Mouse (Mus musculus): ENCODE measurements around the gene Vwa1.
"Not testable (repeated sequence)": the region's sequence is repeated elsewhere in the genome, so short reads cannot be mapped to it uniquely, and the experiment has no call there.

The Vwa1 gene

DNA sequence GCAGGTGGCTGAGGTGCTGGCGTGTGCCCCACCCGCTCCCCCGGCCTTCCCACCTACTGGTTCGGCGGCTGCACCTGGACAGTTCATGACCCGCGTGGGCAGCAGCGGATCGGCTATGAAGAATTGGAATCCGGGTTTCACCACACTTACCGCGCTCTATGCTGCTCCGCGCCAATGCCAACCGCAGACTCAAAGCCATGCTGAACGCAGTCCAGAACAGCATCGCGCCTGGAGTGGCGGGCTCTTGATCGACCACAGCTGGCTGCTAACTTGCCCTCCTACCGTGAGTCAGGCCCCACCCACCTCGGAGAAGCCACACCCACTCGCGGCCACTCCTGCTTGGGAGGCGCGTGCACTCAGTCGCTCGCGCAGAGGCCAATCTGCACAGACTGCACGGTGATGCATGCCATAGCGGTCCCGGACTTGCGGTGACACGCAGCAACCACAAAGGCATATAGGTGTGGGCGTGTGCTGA, at the start of gene Vwa1:
Vwa1 (minus strand) TSS at position 419 of the 475 bp plus-strand sequence.
- peak; percentile 88 for DNase-seq

GRCm38 (mm10) chr4:155823443-155823842, 48.9 kb upstream of the Vwa1 start:
- DNase-seq: no peak

DNA sequence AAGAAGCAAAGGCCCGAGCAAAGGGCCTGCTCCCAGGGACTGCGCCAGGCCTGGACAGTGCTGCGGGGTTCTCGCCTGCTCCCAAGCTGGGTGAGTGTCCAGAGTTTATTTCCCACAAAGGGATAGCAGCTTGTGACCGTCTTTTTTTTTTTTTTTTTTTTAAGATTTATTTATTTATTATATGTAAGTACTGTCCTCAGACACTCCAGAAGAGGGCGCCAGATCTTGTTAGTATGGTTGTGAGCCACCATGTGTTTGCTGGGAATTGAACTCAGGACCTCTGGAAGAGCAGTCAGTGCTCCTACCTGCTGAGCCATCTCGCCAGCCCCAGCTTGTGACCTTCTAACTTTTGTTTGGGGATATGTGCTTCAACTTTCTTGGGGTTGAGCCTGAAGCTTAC, 46.5 kb upstream of the Vwa1 start:
- no peak for DNase-seq

GRCm38 (mm10) chr4:155817533-155817932, 43.0 kb upstream of the Vwa1 start:
- no peak for DNase-seq

GRCm38 (mm10) chr4:155812665-155813181, 38.2 kb upstream of the Vwa1 start:
- no peak for DNase-seq

DNA sequence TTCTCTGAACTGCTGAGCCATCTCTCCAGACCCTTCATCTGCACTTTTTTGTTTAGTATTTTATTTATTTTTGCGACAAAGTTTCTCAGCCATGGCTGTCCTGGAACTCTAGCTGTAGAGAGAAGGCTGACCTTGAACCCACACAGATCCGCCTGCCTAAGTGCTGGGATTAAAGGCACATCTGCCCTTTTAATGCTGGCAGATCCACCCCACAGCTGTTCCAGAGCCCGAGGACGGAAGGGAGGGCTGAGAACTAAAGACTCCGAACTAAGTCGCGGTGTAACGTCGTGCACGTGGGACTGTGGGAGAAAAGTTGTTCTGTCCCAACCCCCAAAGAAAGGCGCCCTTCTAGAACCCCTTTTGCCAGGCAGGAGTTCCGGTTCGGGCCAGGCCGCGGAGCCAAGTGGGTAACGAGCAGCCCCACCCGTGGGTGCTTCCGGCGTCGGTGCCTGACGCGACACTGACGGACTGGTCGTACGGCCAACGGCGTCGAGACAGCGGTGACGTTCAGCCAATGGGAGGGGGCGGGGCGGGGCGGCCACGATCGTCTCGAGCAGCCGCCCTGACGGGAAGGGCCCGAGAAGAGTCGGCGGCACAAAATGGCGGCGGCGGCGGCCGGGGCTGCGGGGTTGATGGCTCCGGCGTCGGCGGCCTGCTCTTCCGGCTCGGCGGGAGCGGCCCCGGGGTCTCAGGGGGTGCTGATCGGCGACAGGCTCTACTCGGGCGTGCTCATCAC, 37.6 kb upstream of the Vwa1 start, which contains the start of gene Ccnl2:
Ccnl2 (plus strand) TSS at position 561 of the 736 bp plus-strand sequence.
- peak; percentile 95 for DNase-seq

- DNase-seq: no peak
Observed at GRCm38 (mm10) chr4:155807841-155808240, 33.3 kb upstream of the Vwa1 start.

DNA sequence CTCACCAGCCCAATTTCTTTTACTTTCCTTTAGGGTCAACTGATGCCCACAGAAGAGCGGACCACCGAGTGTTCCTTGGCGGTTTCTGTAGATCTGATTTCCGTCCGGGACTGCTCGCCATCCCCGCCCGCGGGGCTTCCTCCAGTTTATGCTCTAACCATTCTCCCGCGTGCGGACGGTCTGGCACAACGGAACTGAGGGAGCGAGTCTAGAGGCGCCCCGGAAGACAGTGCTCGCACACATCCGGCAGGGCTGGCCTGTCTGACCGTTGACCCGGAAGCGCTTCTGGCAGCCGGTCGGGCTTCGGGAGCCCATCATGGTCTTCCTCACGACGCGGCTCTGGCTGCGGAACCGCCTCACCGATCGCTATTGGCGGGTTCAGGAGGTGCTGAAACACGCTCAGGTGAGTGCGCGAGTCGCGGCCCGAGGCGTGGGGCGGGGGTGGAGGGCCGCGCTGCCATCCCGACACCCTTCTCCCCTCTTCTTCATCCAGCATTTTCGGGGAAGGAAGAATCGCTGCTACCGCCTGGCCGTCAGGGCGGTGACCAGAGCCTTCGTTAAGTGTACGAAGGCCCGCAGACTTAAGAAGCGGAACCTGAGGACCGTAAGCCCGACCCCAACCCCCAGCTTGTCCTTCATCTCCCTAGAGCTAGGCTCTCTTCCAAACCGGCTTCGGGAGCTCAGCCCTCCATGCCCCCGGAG, 29.0 kb upstream of the Vwa1 start:
- DNase-seq: peak; percentile 92

- DNase-seq: no peak
Observed at GRCm38 (mm10) chr4:155802741-155803339, 28.3 kb upstream of the Vwa1 start, which contains the start of gene Mrpl20. TSS of gene Mrpl20 (plus strand) at chr4:155802878.

- no peak for DNase-seq
Observed at GRCm38 (mm10) chr4:155802075-155802474, 27.6 kb upstream of the Vwa1 start.

DNA sequence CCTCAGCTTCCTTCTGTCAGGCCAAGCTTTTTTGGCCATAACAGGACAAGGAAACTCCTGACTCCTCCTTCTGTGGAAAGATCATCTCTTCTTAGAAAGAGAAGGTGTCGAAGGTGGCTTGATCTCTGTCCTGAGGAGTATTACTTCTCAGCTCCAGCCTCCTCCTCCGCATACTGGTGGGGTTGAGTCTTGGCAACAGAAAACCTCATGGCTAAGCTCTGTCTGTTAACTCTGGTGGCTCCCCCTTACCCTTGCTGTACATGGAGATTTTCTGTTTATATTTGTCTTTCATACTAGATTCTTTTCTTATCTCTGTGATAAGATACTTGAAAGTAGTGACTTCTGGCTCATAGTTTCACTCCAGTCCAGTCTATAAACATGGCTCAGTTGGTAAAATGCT, 19.2 kb upstream of the Vwa1 start:
- DNase-seq: no peak

- DNase-seq: no peak
Observed at GRCm38 (mm10) chr4:155791240-155791933, 16.9 kb upstream of the Vwa1 start.

- DNase-seq: no peak
Observed at GRCm38 (mm10) chr4:155790650-155791161, 16.2 kb upstream of the Vwa1 start.

- no peak for DNase-seq
Observed at GRCm38 (mm10) chr4:155790021-155790489, 15.6 kb upstream of the Vwa1 start, which contains the start of gene Ankrd65. TSS of gene Ankrd65 (plus strand) at chr4:155790439.

- DNase-seq: not testable (repeated sequence)
Observed at GRCm38 (mm10) chr4:155788833-155789232, 14.3 kb upstream of the Vwa1 start.

GRCm38 (mm10) chr4:155788300-155788699, 13.8 kb upstream of the Vwa1 start:
- DNase-seq: no peak

- peak; percentile 75 for DNase-seq
Observed at GRCm38 (mm10) chr4:155785819-155786218, 11.3 kb upstream of the Vwa1 start, which contains the start of gene Tmem88b. TSS of gene Tmem88b (minus strand) at chr4:155785874.

GRCm38 (mm10) chr4:155785246-155785645, 10.7 kb upstream of the Vwa1 start:
- no peak for DNase-seq

DNA sequence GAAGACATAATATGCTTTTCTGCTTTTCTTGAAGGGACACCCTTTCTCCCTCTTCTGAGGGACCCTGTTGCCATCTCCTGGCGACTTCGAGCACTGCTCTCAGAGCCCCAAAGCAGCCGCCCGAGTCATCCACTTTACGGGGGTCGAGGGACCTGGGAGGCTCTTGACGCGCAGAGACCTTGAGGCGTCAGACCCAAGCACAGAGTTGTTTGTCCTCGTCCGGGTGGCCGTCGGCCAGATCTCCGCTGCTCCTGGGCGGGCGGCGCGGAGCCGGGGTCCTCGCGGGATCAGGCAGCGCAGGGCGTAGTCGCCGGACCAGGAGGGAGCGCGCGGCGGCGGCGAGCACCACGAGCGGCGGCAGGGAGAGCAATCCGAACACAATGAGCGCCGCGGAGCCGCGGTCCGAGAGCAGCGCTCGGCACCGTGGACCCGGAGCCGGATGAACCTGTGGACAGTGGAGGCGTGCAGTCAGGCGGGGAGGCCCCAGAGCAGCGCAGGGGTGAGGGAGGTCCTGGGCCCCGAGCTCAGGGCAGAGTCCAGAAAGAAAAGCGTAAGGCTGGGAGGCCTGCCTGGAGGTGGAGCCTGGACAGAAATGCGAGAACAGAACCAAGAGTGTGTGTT, 9.7 kb upstream of the Vwa1 start:
- peak; percentile 64 for DNase-seq

DNA sequence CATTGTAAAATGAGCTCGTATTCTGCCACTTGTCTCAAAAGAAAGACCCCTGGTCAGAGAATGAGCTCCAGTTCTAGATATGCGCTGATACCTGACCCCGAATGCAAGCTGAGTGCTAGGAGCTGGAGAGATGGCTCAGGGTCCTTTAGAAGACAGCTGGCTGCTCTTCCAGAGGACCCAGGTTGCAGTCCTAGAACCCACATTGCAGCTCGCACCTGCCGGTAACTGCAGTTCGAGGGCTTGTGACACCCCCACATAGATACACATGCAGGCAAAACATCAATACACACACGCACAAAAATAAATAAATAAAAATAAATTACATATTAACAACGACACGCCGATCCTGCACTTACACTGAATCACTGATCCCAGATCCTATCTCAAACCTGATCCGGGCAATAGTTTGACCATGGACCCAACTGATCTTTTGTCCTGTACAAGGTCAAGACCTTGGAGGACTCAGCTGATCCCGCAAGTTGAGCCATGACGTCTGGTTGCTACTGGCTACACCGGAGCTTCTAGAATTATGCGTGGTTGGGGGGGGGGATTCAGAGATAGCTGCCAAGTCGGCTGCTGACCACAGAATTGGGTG, 9.1 kb upstream of the Vwa1 start:
- DNase-seq: no peak

- DNase-seq: no peak
Observed at GRCm38 (mm10) chr4:155780895-155781294, 6.4 kb upstream of the Vwa1 start.
